Mouse (Mus musculus) layer of hippocampus, postnatal 25 days (tissue): Measurements from ENCODE around the gene Syndig1l. TPM values are rescaled to one million over a fixed set of nuclear protein-coding genes. Genes with fewer than 3 reads are reported as not detected.

Experiments
- DNase-seq, 2 experiments: peaks; one replicate each; pipeline ENCODE4 v3.0.0; 2022; ENCODE audit warnings: mixed read lengths in 2 of 2, low spot score in 1 of 2; ENCODE audit errors: extremely low spot score in 1 of 2
- total RNA-seq, 2 experiments: library from RNA; stranded (reverse); gene quantifications; 2 replicates each; pipeline ENCODE4 v1.2.3; 2021

Gene Syndig1l
- total RNA-seq, 2 experiments from 2014 or later, result 7.3 to 7.5 TPM

- no peak for DNase-seq
Measured at GRCm38 (mm10) chr12:84674666-84675526, 23.7 kb downstream of the Syndig1l start.

GRCm38 (mm10) chr12:84671646-84672045 lies 27.0 kb downstream of the Syndig1l start:
- no peak for DNase-seq

GRCm38 (mm10) chr12:84670555-84670954 lies 28.1 kb downstream of the Syndig1l start:
- DNase-seq, result no peak

GRCm38 (mm10) chr12:84653912-84654311 lies 44.7 kb downstream of the Syndig1l start:
- peak; percentile 68 to 80 for DNase-seq

GRCm38 (mm10) chr12:84650234-84650633 lies 48.4 kb downstream of the Syndig1l start:
- DNase-seq, result no peak

GRCm38 (mm10) chr12:84640654-84641053 lies 58.0 kb downstream of the Syndig1l start, which contains the start of gene Vrtn:
TSS of gene Vrtn (plus strand) at chr12:84641019.
- DNase-seq, result no peak

- no peak for DNase-seq
Measured at GRCm38 (mm10) chr12:84640253-84640652, 58.4 kb downstream of the Syndig1l start.

GRCm38 (mm10) chr12:84631867-84632266 lies 66.8 kb downstream of the Syndig1l start:
- no peak for DNase-seq

Other genes starting within 250 kb of the Syndig1l start
- gene Aldh6a1, start 247.8 kb downstream of the Syndig1l start, total RNA-seq, result 10 to 100 TPM; 45.1 to 47.5 TPM
- gene Lin52, start 247.4 kb downstream of the Syndig1l start, total RNA-seq, result 10 to 100 TPM; 20.4 to 25.5 TPM
- under 1 TPM; 0.12 to 0.22 TPM for gene Vsx2, start 129.1 kb downstream of the Syndig1l start, total RNA-seq
- 10 to 100 TPM; 14.1 to 15.5 TPM for gene Abcd4, start 81.4 kb downstream of the Syndig1l start, total RNA-seq
- not detected for gene Vrtn, start 57.8 kb downstream of the Syndig1l start, total RNA-seq
- gene Npc2, start 74.3 kb upstream of the Syndig1l start, total RNA-seq, result 10 to 100 TPM; 34.6 to 34.7 TPM
- gene Isca2, start 74.4 kb upstream of the Syndig1l start, total RNA-seq, result 10 to 100 TPM; 61.2 to 61.6 TPM
- under 1 TPM; 0.20 to 0.45 TPM for gene Ltbp2, start 177.7 kb upstream of the Syndig1l start, total RNA-seq